Mouse (Mus musculus): ENCODE measurements around the gene Tbr1.

The Tbr1 gene

DNA sequence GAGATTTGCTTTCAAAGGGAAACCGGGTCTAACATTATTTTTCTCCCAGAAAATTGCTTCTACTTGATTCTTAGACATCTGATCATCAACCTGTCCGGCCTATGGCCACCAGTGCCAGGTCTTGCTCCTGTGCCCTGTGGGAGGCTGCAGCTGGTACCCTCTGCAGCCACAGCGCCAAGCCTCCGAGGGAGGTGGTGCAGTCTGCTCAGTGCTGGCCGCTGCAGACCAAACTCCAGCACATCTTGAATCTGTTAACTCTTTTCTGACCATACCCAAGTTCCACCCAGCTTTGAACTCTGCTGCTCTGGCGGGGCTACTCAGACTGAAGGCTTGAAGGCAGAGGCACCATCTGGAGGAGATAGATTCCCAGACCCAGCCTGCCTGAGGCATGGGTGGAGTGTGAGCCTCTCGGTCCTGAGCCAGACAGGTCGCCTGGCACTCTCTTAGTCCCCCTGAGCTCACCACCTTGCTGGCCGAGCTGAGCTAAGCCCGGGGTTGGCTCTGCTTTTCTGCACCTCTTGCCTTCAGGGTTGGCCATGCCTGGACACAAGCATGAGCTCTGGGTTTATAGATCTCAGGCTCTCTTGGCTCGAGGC lies at the start of gene Tbr1:
TSS of gene Tbr1 (plus strand) at position 275 of the 596 bp plus-strand sequence.
- ChIA-PET CTCF (no interaction called here), POLR2A (interaction anchor here in 2 of 4 experiments (0.7 to 3.0 kb wide), 4 partner anchors 9 to 133 kb away, joined by 3 to 10 read pairs (median 4); no protein-coding TSS in a partner anchor)

GRCm38 (mm10) chr2:61754989-61755388 lies 47.7 kb upstream of the Tbr1 start:
- ChIA-PET POLR2A (interaction anchor here in 1 of 4 experiments (0.5 to 1.5 kb wide), 7 partner anchors 12 to 234 kb away, joined by 3 to 6 read pairs (median 3); no protein-coding TSS in a partner anchor), CTCF (no interaction called here)

DNA sequence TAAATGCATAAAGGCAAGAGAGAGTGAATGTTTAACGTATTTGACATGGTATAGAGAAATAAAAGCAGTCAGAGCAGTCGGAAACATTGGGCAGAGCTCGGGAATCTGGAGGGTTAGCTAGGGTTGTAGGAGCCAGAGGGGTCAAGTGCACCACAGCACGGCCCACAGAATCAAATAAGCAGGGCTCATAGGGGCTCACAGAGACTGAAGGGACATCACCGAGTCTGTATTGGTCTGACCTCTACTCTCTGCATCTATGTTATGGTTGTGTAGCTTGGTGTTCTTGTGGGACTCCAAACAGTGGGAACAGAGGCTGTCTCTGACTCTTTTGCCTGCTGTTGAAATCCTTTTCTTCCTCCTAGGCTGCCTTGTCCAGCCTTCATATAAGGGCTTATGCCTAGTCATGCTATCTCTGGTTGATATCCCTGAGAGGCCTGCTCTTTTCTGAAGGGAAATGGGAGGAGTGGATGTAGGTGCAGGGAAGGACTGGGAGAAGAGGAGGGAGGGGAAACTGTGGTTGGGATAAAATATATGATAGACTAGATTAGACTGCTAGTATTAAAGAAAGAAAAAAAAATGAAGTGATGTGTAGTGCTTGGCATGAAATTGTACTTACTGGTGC lies 43.4 kb upstream of the Tbr1 start:
- CTCF ChIA-PET: no interaction called here
- POLR2A ChIA-PET: interaction anchor here in 1 of 4 experiments (1.0 to 1.2 kb wide), 2 partner anchors 11 to 89 kb away, joined by 3 read pairs; no protein-coding TSS in a partner anchor

GRCm38 (mm10) chr2:61760044-61760443 lies 42.7 kb upstream of the Tbr1 start:
- CTCF ChIA-PET: no interaction called here
- POLR2A ChIA-PET: interaction anchor here in 1 of 4 experiments (0.7 to 1.2 kb wide), 3 partner anchors 11 to 89 kb away, joined by 3 read pairs; no protein-coding TSS in a partner anchor

- ChIA-PET POLR2A (interaction anchor here in 2 of 4 experiments (0.6 to 1.0 kb wide), 2 partner anchors 13 to 28 kb away, joined by 3 read pairs; no protein-coding TSS in a partner anchor), CTCF (no interaction called here)
Measured at GRCm38 (mm10) chr2:61764470-61765105, 38.1 kb upstream of the Tbr1 start.

- POLR2A ChIA-PET: interaction anchor here in 1 of 4 experiments (1.3 kb wide), 1 partner anchor 12 kb away, joined by 5 read pairs; no protein-coding TSS in a partner anchor
- CTCF ChIA-PET: no interaction called here
Measured at GRCm38 (mm10) chr2:61765526-61765925, 37.2 kb upstream of the Tbr1 start.

DNA sequence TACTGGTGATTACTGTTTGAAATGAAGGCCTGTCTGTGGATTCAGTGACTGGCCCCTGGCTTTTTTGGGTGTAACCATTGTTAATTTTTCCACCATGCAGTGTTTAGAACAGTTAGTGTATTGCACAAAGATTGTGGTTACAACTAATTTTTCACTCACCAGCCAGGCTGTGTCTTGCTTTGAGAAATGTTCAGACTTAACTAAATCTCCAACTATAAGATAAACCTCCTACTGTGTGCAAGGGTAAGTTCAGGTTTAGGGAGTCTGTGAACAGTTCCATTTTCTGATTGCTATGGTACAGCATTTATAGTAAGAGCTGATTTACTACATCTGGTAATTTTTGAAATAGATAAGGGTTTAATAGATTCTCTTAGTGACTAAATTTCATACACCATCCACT lies 21.9 kb upstream of the Tbr1 start:
- ChIA-PET POLR2A (no interaction called here), CTCF (no interaction called here)

GRCm38 (mm10) chr2:61794960-61795359 lies 7.8 kb upstream of the Tbr1 start:
- ChIA-PET POLR2A (no interaction called here), CTCF (no interaction called here)

DNA sequence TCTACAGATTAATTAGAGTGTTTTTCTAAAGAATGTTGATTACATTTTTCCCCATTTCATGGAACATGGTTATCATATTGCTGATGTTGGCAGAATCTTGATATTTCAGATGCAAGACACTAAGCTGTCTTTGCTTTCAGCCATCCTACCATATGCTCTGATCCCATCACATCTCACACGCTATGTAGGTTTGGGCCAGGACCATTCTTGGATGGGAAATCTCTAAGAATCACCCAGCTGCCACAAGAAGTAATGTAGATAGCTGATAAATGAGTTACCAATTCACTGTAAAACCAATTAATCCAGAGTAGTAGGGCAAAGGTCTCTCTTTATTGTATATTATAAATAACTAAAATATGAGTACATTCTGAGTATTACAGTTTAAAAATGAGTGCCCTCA lies 4.7 kb upstream of the Tbr1 start:
- POLR2A ChIA-PET: no interaction called here

GRCm38 (mm10) chr2:61803443-61804367 lies 975 bp downstream of the Tbr1 start:
- CTCF ChIA-PET: no interaction called here
- POLR2A ChIA-PET: interaction anchor here in 2 of 4 experiments (0.7 to 3.0 kb wide), 7 partner anchors 10 to 134 kb away, joined by 3 to 10 read pairs (median 4); no protein-coding TSS in a partner anchor

More for the DNA sequence above, 4.7 kb upstream of the Tbr1 start:
- CTCF ChIA-PET: no interaction called here

DNA sequence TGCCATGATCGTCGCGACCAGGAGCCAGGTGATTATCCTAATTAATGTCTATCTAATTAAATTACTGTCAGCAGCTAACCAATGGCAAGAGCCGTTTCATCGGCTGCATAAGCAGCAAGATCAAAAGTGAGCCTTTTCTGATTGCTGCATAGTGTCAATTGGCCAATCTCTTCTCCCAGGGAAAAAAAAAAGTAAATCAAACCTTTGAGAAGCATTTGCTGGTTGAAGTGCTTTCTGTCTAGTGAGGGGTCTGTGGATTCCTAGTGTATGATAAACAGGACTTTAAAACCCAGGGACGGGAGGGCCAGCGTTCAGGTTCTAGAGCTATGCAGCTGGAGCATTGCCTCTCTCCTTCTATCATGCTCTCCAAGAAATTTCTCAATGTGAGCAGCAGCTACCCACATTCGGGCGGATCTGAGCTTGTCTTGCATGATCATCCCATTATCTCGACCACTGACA lies 1.7 kb downstream of the Tbr1 start:
- POLR2A ChIA-PET: interaction anchor here in 1 of 4 experiments (1.1 to 3.0 kb wide), 4 partner anchors 10 to 91 kb away, joined by 3 to 10 read pairs (median 4); no protein-coding TSS in a partner anchor
- CTCF ChIA-PET: no interaction called here

DNA sequence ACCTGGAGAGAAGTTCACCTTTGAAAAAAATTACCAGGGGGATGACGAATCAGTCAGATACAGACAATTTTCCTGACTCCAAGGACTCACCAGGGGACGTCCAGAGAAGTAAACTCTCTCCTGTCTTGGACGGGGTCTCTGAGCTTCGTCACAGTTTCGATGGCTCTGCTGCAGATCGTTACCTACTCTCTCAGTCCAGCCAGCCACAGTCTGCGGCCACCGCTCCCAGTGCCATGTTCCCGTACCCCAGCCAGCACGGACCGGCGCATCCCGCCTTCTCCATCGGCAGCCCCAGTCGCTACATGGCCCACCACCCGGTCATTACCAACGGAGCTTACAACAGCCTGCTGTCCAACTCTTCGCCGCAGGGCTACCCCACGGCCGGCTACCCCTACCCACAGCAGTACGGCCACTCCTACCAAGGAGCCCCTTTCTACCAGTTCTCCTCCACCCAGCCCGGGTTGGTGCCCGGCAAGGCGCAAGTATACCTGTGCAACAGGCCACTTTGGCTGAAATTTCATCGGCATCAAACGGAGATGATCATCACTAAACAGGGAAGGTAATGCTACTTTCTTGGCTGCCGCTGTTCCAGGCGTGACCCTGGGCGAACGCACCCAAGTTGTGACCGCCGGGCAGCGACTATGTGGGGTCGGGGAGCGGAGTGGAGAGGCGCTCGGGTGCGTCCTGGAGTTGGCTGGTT lies 2.3 kb downstream of the Tbr1 start:
- CTCF ChIA-PET: no interaction called here

GRCm38 (mm10) chr2:61805541-61806345 lies 3.0 kb downstream of the Tbr1 start:
- POLR2A ChIA-PET: interaction anchor here in 1 of 4 experiments (0.6 to 3.0 kb wide), 5 partner anchors 9 to 1925 kb away, joined by 3 to 10 read pairs (median 3); no protein-coding TSS in a partner anchor

More for the DNA sequence above, 2.3 kb downstream of the Tbr1 start:
- POLR2A ChIA-PET: interaction anchor here in 1 of 4 experiments (1.1 to 3.0 kb wide), 4 partner anchors 9 to 92 kb away, joined by 3 to 10 read pairs (median 4); no protein-coding TSS in a partner anchor

DNA sequence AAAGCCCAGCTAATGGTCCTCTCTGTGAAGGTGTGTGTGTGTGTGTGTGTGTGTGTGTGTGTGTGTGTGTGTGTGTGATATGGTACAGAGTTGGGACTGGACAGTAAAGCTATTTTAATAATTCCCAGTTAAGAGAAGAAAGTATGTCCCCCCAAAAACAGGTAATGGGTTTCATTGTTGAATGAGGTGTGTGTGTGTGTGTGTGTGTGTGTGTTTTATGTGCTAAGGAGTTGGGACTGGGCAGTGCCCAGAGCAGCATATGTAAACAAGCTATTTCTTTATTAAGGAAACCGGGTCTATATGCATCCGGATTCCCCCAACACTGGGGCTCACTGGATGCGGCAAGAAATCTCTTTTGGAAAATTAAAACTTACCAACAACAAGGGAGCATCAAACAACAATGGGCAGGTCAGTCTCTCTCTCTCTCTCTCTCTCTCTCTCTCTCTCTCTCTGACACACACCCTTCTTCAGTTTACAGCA lies 3.7 kb downstream of the Tbr1 start:
- ChIA-PET CTCF (no interaction called here), POLR2A (interaction anchor here in 1 of 4 experiments (0.6 to 1.0 kb wide), 3 partner anchors 144 to 1926 kb away, joined by 3 read pairs; no protein-coding TSS in a partner anchor)

More at GRCm38 (mm10) chr2:61805541-61806345, 3.0 kb downstream of the Tbr1 start:
- CTCF ChIA-PET: no interaction called here

- CTCF ChIA-PET: interaction anchor here in 1 of 4 experiments (0.7 kb wide), 1 partner anchor 312 kb away, joined by 4 read pairs; no protein-coding TSS in a partner anchor
Measured at GRCm38 (mm10) chr2:61807151-61807550, 4.4 kb downstream of the Tbr1 start.

GRCm38 (mm10) chr2:61807781-61808180 lies 5.1 kb downstream of the Tbr1 start:
- POLR2A ChIA-PET: no interaction called here
- CTCF ChIA-PET: interaction anchor here in 1 of 4 experiments (0.7 kb wide), 1 partner anchor 312 kb away, joined by 4 read pairs; no protein-coding TSS in a partner anchor

More at GRCm38 (mm10) chr2:61807151-61807550, 4.4 kb downstream of the Tbr1 start:
- POLR2A ChIA-PET: no interaction called here

DNA sequence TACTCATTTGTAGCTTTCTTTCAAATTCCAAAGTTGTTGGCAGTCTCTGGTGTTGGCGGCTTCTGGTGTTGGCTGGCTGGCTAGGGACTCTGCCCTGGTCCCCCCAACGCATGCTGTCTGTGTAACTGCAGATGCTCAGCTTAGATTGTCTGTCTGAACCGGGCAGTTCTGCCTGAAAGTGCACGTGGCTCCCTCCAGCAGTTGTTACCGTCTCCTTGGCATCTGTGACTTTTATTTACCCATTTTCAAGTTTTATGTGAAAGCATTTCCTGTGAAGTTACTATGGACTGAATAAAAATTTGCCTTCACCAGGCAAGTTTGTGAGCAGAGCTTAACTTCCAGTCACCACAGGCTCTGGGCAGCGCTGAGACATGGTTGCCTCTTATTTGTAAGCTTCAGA lies 6.0 kb downstream of the Tbr1 start:
- POLR2A ChIA-PET: interaction anchor here in 2 of 4 experiments (0.6 to 1.3 kb wide), 2 partner anchors 15 to 1313 kb away, joined by 3 to 13 read pairs; no protein-coding TSS in a partner anchor
- CTCF ChIA-PET: no interaction called here
